Mouse (Mus musculus) liver, embryonic 12.5 days (tissue): ENCODE measurements at regions not wholly inside any gene's neighbourhood (a gene's known extent, or its start where the extent isn't known, plus 50 kb on each side); places are given as distances from the start of the nearest gene placed in this dataset.
A peak's percentile ranks its signal among the peaks of the same experiment; 100 is the strongest.

ENCODE experiments used
- ATAC-seq: fragments of 200-750 bp; cut with Nextera tagmentation; 2 replicates; pipeline ENCODE4 v1.8.0; 2017; ENCODE audit warnings: moderate number of reproducible peaks, mild to moderate bottlenecking, moderate library complexity
- H3K27ac ChIP-seq: fragments of 300-500 bp; sonication (generic); 2 replicates; pipeline ENCODE4 v1.5.1; 2016; ENCODE audit warnings: mild to moderate bottlenecking
- H3K27me3 ChIP-seq: fragments of 300-500 bp; sonication (generic); replicated peaks from 2 replicates; pipeline ENCODE4 v1.6.1; 2016; ENCODE audit warnings: mild to moderate bottlenecking, moderate library complexity
- H3K36me3 ChIP-seq: fragments of 300-500 bp; sonication (generic); 2 replicates; pipeline ENCODE4 v1.6.1; 2016; ENCODE audit warnings: mild to moderate bottlenecking, moderate library complexity
- H3K4me1 ChIP-seq: fragments of 300-500 bp; sonication (generic); 2 replicates; pipeline ENCODE4 v1.6.1; 2016
- H3K4me2 ChIP-seq: fragments of 300-500 bp; sonication (generic); 2 replicates; pipeline ENCODE4 v1.6.1; 2016; ENCODE audit warnings: mild to moderate bottlenecking, moderate library complexity
- H3K4me3 ChIP-seq: fragments of 300-500 bp; sonication (generic); 2 replicates; pipeline ENCODE4 v1.5.1; 2016; ENCODE audit warnings: mild to moderate bottlenecking, moderate library complexity
- H3K9ac ChIP-seq: fragments of 300-500 bp; sonication (generic); 2 replicates; pipeline ENCODE4 v1.6.1; 2016; ENCODE audit warnings: mild to moderate bottlenecking, moderate library complexity
- H3K9me3 ChIP-seq: fragments of 300-500 bp; sonication (generic); replicated peaks from 2 replicates; pipeline ENCODE4 v1.6.1; 2016; ENCODE audit warnings: mild to moderate bottlenecking, moderate library complexity
- WGBS: fragments of 180-500 bp; shearing (Covaris S2); methylation state at CpG from one replicate; pipeline ENCODE4 v1.1.7; 2016; ENCODE audit not compliant: insufficient replicate concordance; 5-methylcytosine and 5-hydroxymethylcytosine counted together

GRCm38 (mm10) chr2:72578322-72578721 is 102.4 kb downstream of the Cdca7 start:
- Histone ChIP-seq H3K9ac (no peak overlapping the region), H3K36me3 (no peaks in the 10 kb centered on the region), H3K27ac (no peak overlapping the region), H3K4me1 (no peaks in the 10 kb centered on the region), H3K9me3 (no peaks in the 10 kb centered on the region), H3K4me3 (no peak overlapping the region), H3K4me2 (no peak overlapping the region), H3K27me3 (no peaks in the 10 kb centered on the region)
- ATAC-seq = no peak
- 50% methylated on average over 1 of the region's 1 CpGs for WGBS

DNA sequence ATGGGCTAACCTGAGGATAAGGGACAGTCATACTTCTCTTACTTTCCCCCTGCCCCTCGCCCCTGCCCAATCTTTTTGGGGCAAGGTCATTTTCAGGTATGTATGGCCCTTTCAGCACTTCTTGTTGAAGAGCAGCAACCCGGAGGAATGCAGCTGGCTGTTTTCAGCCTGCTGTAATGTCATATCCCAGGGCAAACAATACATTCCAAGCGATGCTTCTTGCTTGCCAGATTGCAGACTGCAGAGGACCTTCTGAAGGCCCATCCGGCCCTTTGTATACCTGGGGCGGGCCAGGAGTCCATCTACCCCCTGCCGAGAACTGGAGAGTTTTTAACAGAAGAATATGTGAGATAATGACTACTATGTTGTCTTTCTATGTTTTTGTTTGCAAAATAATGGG is 105.2 kb downstream of the Cdca7 start:
- Histone ChIP-seq H3K4me3 (no peak overlapping the region), H3K4me1 (no peaks in the 10 kb centered on the region), H3K9me3 (no peaks in the 10 kb centered on the region), H3K4me2 (no peak overlapping the region), H3K9ac (no peak overlapping the region), H3K27me3 (no peaks in the 10 kb centered on the region), H3K36me3 (no peaks in the 10 kb centered on the region), H3K27ac (no peak overlapping the region)
- 66% methylated on average over 6 of the region's 6 CpGs for WGBS
- ATAC-seq = no peak

GRCm38 (mm10) chr2:72588814-72589213 is 112.9 kb downstream of the Cdca7 start:
- 40% methylated on average over 7 of the region's 7 CpGs for WGBS
- Histone ChIP-seq H3K4me3 (no peak overlapping the region), H3K4me2 (no peak overlapping the region), H3K9me3 (no peaks in the 10 kb centered on the region), H3K9ac (no peak overlapping the region), H3K27ac (no peak overlapping the region), H3K27me3 (no peaks in the 10 kb centered on the region; the same call in 1 of the 2 replicates), H3K4me1 (no peaks in the 10 kb centered on the region), H3K36me3 (no peaks in the 10 kb centered on the region)
- ATAC-seq = no peak

DNA sequence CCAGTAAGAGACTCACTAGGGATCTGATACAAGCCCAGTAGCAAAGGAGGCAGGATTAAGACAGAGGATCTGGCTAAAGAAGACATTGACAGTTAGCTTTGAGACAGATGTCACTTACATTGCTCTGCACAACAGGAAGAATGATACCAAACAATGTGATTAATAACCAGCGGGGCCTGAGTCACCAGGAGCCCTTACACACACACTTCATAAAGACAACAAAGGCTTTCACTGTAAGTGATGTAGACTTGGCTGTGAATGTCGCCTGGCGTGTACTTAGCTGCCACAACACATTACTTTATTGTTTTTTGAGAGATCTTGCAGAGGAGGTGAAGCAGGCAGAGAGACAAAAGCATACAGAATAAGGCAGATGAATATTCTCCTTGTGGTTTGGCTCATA is 116.1 kb downstream of the Cdca7 start:
- Histone ChIP-seq H3K27me3 (no peaks in the 10 kb centered on the region; the same call in 1 of the 2 replicates), H3K4me1 (no peaks in the 10 kb centered on the region), H3K36me3 (no peaks in the 10 kb centered on the region), H3K9ac (no peak overlapping the region), H3K4me2 (no peak overlapping the region), H3K9me3 (no peaks in the 10 kb centered on the region), H3K4me3 (no peak overlapping the region), H3K27ac (no peak overlapping the region)
- WGBS = 55% methylated on average over 3 of the region's 3 CpGs
- ATAC-seq = no peak

DNA sequence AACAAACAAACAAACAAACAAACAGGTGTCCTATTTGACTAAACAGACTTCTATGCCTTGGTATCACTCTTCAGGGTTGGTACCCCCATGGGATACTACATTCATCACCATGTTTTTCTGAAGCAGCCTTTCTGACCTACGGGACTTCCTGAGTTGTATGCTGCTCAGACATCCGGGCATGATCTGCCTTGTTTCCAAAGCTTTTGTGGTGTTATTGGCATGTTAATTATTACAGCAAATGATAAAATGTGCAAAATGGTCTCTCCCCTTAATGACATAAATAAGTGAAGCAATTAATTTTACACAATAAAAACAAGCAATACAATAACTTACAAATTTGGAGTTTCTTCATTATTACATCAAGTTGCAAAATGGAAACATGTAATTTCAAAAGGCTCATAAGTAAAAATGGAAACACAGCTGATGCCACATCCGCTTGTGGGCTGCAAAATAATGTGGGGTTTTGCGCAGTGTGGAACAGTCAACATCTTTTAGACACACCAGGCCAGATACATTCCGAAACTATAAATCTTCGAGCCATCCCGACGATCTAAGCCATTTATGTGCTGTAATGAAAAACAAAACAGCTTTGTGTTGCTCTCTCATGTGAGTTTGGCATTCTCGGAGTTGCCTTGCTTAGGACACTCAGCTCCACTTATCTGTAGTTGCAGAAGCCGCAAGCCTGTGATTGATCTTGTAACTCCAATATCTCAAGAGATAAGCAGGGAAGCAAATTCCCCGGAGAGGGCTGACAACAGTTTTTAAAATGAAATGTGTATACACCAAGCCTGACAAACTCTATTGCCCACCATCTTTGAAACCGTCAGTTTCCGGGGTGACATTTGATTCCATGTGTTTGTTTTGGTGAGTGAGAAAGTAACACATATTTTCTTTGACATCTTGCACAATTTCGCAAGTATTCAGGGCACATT is 121.3 kb downstream of the Cdca7 start:
- no peak overlapping the region for H3K4me2 ChIP-seq
- H3K9me3 ChIP-seq = no peaks in the 10 kb centered on the region
- H3K4me3 ChIP-seq = no peak overlapping the region
- H3K9ac ChIP-seq = no peak overlapping the region
- no peaks in the 10 kb centered on the region for H3K4me1 ChIP-seq
- 0 out of 2 replicates have a peak, but pooled peaks cover 3% of the 10 kb centered on the region for H3K27me3 ChIP-seq
- 61% methylated on average over 14 of the region's 14 CpGs for WGBS
- no peak overlapping the region for H3K27ac ChIP-seq
- no peaks in the 10 kb centered on the region for H3K36me3 ChIP-seq
- ATAC-seq = no peak

- no peaks in the 10 kb centered on the region for H3K9me3 ChIP-seq
- H3K27me3 ChIP-seq = 0 out of 2 replicates have a peak, but pooled peaks cover 3% of the 10 kb centered on the region
- ATAC-seq = no peak
- H3K9ac ChIP-seq = no peak overlapping the region
- WGBS = 62% methylated on average over 9 of the region's 9 CpGs
- H3K4me2 ChIP-seq = no peak overlapping the region
- no peaks in the 10 kb centered on the region for H3K4me1 ChIP-seq
- H3K4me3 ChIP-seq = no peak overlapping the region
- no peaks in the 10 kb centered on the region for H3K36me3 ChIP-seq
- H3K27ac ChIP-seq = no peak overlapping the region
Measured at GRCm38 (mm10) chr2:72597941-72598340, 122.0 kb downstream of the Cdca7 start.

GRCm38 (mm10) chr2:72600723-72601122 is 124.8 kb downstream of the Cdca7 start:
- Histone ChIP-seq H3K4me2 (no peak overlapping the region), H3K9me3 (no peaks in the 10 kb centered on the region), H3K4me3 (no peak overlapping the region), H3K27me3 (0 out of 2 replicates have a peak, but pooled peaks cover 3% of the 10 kb centered on the region), H3K36me3 (no peaks in the 10 kb centered on the region), H3K27ac (no peak overlapping the region), H3K4me1 (no peaks in the 10 kb centered on the region), H3K9ac (no peak overlapping the region)
- ATAC-seq = no peak

DNA sequence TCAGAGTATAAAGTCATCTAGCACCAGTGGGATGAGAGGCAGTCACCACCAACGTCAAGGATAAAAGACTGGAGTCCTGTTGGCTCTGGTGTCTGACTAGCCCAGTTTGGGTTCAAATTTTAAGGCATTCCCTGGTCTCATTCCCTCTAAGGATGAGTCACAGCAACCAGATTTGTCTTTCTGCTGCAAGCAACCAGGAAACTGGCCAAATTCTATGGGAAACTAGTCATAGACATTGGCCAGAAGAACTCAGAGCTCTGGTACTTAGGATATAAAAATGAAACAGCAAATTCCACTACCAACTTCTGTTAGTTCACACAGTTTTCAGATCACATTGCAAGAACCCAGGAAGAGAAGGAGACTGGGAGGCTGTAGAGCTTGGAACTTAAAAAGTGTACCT is 126.2 kb downstream of the Cdca7 start:
- Histone ChIP-seq H3K4me3 (no peak overlapping the region), H3K9me3 (no peaks in the 10 kb centered on the region), H3K27ac (no peak overlapping the region), H3K27me3 (0 out of 2 replicates have a peak, but pooled peaks cover 3% of the 10 kb centered on the region), H3K4me1 (no peaks in the 10 kb centered on the region), H3K9ac (no peak overlapping the region), H3K4me2 (no peak overlapping the region), H3K36me3 (no peaks in the 10 kb centered on the region)
- WGBS = 43% methylated on average over 1 of the region's 1 CpGs
- no peak for ATAC-seq

DNA sequence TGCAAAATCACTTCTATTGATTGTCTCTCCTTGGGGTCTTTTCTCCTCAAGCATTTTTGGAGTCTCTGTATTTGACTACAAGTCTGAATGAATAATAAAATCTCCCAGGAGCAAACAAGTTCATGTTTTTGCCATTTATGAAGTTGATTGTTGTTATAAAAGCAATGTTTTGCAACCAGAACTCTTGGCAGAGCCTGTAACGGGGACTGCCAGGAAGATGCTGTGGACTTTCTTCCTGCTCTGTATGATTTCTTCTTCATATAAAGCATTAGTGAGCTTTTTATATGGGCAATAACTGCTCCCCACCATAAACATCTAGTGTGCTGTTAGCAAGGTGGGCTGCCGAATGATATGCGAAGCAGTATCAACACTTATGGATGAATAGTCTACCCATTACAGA is 136.3 kb downstream of the Cdca7 start:
- no peak for ATAC-seq

DNA sequence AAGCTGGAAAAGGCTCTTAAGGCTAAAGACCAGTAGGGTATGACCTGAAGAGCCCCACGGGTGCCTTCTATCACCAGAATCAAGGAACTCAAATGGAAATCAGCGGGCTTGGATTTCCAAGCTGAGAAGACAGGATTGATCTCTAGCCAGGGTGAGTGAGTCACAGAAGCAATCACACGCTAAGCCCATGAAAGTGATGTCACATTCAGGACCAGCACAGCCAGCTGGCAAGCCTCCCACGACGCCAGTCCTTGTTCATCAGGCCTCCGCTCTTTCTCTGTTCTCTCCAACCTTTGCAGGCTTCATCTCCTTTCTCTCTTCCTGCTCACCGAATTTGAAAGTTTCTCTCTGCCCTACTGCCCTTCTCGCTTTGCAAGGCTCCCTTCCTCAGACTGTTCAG is 138.3 kb downstream of the Cdca7 start:
- 65% methylated on average over 8 of the region's 8 CpGs for whole genome bisulfite sequencing

More for the DNA sequence above, 136.3 kb downstream of the Cdca7 start:
- peaks cover 10% of the 10 kb centered on the region for H3K4me1 ChIP-seq
- no peak overlapping the region for H3K4me2 ChIP-seq
- no peaks in the 10 kb centered on the region for H3K36me3 ChIP-seq
- no peak overlapping the region for H3K4me3 ChIP-seq
- no peaks in the 10 kb centered on the region for H3K27me3 ChIP-seq
- WGBS = 80% methylated on average over 3 of the region's 3 CpGs
- H3K9ac ChIP-seq = no peak overlapping the region
- no peaks in the 10 kb centered on the region for H3K9me3 ChIP-seq
- no peak overlapping the region for H3K27ac ChIP-seq

DNA sequence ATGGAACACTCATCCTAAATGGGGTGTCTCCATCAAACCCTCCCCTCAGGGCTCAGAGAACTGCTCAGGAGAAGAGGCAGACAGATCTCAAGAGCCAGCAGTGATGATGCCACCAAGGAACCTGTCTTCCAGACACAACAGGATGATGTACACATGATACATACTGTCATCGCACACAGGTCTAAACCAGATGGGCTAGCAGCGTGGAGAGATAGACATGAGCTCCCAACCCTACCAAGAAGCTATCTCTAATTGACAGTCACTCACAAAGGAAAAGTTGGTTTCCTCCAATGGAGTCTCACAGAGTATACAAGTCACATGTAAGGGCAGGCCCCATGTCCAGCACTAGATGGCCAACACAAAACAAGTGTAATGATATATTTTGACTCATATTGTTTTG is 139.9 kb downstream of the Cdca7 start:
- Histone ChIP-seq H3K36me3 (no peaks in the 10 kb centered on the region), H3K9ac (no peak overlapping the region), H3K27me3 (no peaks in the 10 kb centered on the region), H3K4me1 (peaks cover 26% of the 10 kb centered on the region), H3K4me3 (no peak overlapping the region), H3K4me2 (no peak overlapping the region), H3K27ac (no peak overlapping the region), H3K9me3 (no peaks in the 10 kb centered on the region)
- 45% methylated on average over 2 of the region's 2 CpGs for WGBS
- peak; percentile 64 for ATAC-seq

More for the DNA sequence above, 138.3 kb downstream of the Cdca7 start:
- Histone ChIP-seq H3K27ac (no peak overlapping the region), H3K4me1 (peaks cover 23% of the 10 kb centered on the region), H3K4me3 (no peak overlapping the region), H3K9ac (no peak overlapping the region), H3K36me3 (no peaks in the 10 kb centered on the region), H3K4me2 (no peak overlapping the region), H3K27me3 (no peaks in the 10 kb centered on the region), H3K9me3 (no peaks in the 10 kb centered on the region)
- ATAC-seq = no peak

DNA sequence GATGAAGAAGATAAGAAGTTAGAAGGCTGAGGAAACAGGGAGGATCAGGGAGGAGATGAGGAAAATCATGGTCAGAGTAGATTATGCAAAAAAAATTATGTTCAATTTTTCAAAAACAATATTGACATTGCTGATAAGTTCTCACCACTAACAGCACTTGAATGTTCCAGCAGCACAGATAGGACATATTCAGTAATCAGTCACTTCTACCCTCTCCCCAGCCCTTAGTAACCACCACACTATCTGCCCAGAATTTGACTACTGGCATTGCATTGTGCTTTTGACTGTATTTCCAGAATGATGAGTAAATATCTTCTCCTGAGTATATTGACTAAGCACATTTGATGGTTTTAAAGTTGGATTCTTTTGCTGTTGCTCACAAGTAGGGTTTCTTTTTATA is 140.5 kb downstream of the Cdca7 start:
- peak; percentile 52 for ATAC-seq

More for the DNA sequence above, 140.5 kb downstream of the Cdca7 start:
- Histone ChIP-seq H3K4me1 (peaks cover 26% of the 10 kb centered on the region), H3K9me3 (no peaks in the 10 kb centered on the region), H3K9ac (no peak overlapping the region), H3K4me2 (no peak overlapping the region), H3K4me3 (no peak overlapping the region), H3K36me3 (no peaks in the 10 kb centered on the region), H3K27ac (no peak overlapping the region), H3K27me3 (peaks cover 3% of the 10 kb centered on the region)
